Mouse (Mus musculus) telencephalon, adult 2 months (tissue): ENCODE data around the gene March10.

Experiments
- DNase-seq: peaks from one replicate; pipeline ENCODE4 v3.0.0-alpha.2; 2011; ENCODE audit warnings: low read depth, low spot score

March10 gene

DNA sequence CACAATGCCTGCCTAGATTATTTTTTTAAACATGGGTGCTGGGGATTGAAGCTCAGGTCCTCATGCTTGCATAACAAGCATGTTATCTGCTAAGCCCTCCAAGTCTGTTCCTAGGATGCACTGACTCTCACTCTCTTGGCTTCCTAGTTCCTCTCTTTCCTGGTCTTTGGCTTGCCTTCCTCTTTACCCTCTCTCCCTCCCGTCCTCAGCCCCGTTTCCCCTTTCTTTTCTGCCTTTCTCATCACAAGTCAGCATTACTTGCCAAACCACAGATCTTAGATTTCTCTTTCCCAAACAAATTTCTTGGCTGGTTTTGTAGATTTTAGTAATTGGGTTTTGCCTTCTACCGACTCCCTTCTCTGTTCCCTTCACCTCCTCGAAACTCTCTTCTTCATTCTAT lies 10.2 kb upstream of the March10 start:
- DNase-seq: no peak

DNA sequence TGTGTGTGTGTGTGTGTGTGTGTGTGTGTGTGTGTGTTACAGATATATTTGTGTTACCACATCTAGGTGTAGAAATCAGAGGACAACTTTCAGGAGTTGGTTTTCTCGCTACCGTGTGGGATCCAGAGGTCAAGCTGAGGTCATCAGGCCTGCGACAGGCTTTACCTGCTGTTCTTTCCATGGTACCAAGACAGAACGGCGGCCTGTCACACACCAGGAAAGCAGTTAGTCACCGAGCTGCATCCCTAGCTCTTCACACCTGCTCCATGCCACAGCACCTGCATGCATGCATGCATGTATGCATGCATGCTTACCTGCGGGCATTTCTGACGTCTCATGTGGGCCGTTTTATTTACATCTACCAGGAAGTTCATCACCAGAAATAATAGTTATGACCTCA lies 9.0 kb upstream of the March10 start:
- no peak for DNase-seq

DNA sequence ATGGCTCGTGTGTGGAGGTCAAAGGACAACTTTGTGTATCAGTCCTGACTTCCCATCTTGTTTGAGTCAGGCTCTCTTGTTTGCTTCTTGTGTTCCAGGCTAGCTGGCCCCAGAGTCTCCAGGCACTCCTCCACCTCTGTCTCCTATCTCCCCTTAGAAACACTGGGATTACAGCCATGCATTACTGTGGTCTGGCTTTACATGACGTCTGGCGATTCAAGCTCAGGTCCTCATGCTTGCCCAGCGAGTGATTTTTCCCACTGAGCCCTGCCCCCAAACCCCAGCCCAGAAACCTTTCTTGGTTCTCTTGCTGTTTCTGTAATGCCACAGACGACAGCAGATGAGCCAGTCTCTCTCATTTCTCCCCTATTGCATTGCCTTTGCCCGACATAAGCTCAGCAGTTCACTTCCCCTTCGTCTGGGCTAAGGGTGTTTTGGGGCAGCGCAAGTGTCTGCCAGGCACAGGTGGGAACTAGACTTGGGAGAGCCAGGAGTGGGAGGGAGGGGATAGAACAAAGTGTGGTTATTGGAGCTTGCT lies 8.0 kb upstream of the March10 start:
- no peak for DNase-seq

DNA sequence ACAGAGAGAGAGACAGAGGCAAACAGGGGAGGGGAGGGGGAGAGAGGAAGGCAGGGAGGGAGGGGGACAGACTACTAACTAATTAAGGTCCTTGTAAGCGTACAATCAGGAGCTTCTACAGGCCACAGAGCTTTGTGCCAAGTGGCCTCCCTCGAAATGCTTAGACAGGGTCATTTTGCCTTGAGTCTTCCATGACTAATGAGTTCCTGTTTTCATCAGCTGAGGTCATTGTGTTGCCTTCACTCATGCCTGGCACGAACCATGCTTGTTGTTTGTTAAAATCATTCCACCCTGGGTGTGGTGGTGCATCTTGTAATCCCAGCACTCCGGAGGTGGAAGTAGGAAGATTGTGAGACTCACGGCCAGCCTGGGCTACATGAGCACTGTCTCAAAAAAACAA lies 3.4 kb upstream of the March10 start:
- DNase-seq: no peak

DNA sequence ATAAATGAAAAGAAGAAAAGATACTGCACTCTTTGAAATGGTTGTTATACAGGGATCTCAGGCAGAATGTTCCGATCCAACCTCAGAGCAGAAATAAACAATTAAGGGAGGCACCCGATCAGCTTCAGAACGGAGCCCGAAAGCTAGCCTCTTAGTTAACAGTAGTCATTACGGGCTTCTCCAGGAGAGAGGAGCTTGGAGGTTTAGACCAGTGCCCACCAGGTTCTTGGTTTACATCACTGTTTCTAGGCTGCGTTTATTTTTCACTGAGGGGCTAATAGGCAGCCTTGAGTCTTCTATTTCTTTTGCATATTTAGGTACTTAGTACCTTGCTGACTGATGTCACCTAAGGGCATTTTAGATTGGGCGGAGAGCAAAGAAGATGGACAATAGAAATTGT lies 506 bp upstream of the March10 start:
- DNase-seq: no peak

DNA sequence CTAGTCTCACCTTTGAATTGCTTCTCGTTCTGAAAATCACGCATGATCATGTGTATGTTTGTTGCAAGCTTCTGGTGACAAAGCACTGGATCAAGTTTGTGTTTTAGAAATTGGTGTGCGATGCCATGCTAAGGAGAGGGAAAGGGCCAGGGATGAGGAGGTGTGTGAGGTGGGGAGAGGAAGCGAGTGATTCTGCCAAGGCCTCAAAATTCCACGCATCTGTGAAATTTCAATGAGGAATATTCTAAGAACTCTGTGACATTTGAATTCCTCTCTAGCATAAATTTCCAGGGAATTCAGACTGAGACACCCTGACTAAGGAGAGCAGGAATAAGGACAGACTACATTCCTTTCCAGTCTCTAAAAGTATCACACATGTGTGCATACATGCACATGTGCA lies 1.4 kb downstream of the March10 start:
- DNase-seq: no peak

DNA sequence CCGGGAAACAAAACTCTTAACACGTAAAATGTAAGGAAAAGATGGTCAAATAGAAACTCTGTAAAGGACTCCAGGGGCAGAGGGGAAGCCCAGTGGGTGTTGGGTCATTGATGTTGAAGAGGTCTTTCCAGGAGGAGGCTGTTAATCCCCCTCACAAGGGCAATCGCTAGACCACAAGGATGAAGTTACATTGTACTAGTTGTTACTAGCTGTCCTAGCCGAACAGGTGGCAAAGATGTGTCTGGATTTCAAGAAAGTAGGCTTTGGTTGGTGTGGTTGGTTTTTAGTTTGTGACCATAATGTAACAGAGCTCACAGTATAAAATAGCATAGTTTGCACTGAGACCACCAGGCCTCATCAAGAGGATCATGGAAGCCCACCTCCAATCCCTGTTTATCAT lies 3.5 kb downstream of the March10 start:
- DNase-seq: no peak

DNA sequence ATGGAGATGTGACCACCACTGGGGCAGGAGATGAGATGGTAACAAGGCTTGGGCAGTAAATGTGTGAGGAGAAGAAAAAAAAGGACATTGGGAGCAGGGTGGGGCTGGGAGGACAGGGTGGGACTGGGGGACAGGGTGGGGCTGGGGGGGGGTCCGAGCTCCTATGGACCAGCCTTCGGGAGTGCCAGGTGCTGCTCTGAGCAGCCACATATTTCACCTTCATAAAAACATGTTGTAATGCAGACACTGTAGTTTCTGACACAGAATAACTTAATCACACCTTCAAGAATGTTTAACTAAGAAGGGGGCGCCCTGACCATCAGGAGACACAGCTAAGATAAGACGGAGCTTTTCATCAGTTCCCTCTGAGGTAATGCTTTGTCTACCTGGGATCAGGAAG lies 4.0 kb downstream of the March10 start:
- no peak for DNase-seq

DNA sequence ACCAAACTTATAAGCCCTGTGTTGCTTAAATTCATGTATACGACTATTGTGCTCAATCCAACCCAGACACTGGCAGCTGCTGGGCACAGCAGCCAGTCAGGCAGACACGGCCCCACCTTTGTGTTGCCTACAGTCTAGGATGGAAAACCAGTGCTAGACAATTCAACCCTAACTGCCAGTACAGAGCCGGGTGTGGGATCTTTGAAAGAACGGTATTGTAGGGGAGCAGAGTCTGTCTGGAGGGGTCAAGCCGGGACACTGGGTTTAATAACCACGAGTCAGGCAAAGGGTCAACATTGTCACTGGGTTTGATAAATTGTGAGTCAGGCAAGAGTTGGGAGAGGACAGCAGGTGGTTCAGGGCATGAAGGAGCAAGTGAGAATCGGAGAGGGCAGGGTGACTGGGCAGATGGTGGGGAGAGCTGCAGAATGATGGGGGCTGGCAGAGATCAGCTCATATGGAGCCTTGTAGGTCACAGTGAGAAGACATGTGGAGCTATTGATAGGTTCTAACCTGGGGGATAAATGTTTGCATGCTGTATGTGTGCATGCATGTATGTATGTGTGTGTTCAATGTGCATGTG lies 4.9 kb downstream of the March10 start:
- DNase-seq: no peak

DNA sequence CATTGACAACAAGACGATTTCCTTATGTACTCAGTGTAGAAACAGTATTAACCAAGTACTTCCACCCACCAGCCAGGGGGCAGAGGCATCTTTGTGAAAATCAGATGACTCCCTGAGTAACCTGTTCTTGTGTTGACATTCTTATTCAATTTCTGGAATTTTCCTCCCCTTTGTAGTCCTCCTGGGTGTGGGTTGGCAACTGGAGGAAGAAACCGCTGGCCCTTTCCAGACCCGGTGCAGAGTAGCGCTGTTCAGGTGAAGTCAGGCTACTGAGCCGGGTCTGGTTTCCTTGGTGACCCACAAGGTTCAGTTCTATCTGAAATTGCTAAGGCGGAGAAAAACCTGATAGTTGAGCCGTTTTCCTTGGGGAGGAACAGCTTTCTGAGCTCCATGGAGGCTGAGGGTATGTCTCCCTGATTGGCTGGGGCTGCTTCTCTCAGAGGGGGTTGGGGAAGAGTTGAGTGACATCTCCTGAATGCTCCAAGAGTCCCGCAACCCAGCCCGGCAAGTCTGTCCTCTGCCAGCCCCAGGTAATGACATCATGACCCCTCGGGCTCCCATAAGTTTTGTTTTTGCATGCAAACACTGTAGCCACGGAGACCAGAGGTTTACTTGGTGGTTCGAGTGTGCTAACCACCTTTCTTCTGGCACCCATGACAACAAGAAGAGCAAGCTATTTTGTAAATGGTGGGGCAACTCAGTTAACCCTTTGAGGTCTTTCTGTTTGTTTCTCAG lies 6.8 kb downstream of the March10 start:
- no peak for DNase-seq

DNA sequence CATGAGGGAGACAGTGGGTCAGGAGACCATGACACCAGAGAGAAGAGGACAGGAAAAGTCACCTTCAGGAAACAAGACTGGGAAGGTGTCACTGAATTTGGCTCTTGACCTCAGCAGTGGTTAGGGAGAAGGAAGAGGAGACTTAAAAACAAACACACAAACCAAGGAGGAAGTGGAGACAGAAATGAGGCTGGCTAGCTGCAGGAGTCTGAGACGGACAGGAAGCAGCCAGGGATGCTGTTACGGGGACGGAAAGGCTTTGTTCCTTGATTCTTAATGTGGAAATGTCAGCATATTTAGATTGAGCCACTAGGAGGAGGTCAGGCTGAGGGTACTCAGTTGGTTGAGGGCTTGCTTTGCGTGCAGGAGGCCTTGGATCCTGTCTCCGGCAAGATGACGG lies 8.9 kb downstream of the March10 start:
- no peak for DNase-seq

- DNase-seq: no peak
Observed at GRCm38 (mm10) chr11:105446221-105446620, 10.3 kb downstream of the March10 start.

- DNase-seq: no peak
Observed at GRCm38 (mm10) chr11:105445741-105446140, 10.8 kb downstream of the March10 start.

- no peak for DNase-seq
Observed at GRCm38 (mm10) chr11:105444929-105445328, 11.6 kb downstream of the March10 start.

GRCm38 (mm10) chr11:105443505-105443904 lies 13.0 kb downstream of the March10 start:
- no peak for DNase-seq

- DNase-seq: no peak
Observed at GRCm38 (mm10) chr11:105439796-105440195, 16.7 kb downstream of the March10 start.

DNA sequence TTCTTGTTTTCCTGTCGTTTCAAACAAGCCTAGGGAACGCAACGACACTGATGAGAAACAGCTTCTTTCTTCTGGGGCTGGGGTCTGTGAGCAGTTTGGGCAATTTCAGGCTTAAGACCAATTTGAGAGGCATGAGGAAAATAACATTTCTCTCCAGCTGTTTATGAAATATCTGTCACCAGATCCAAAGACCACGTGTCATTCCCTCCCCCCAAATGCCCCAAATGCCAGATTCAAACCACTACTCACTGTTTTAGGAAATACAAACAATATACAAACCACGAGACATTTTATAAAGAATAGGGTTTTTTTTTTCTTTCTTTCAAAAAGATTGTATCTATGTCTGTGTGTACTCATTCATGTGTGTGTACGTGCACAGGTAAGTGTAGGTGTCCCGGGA lies 17.6 kb downstream of the March10 start:
- no peak for DNase-seq

DNA sequence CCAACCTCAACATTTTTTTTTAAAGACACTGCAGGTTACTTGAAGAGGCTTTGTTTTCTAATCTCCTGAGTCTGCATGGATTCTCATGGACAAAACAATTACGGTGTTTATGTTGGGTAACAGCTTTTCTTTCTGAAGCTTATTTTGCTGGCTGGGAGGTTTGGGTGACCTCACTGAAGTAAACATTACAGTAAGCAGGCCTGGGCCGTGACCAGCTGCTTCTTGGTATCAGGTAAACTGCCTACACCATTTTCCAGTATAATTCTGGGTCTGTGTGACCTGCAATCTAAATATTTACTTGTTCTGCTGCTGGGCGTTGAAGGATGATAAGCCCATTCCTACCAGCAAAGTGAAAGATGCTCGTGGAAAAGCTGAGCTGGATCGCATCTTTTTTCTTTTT lies 30.1 kb downstream of the March10 start:
- DNase-seq: no peak

- DNase-seq: no peak
Observed at GRCm38 (mm10) chr11:105424643-105425042, 31.9 kb downstream of the March10 start.

GRCm38 (mm10) chr11:105420671-105421450 lies 35.7 kb downstream of the March10 start:
- DNase-seq: peak; percentile 97

DNA sequence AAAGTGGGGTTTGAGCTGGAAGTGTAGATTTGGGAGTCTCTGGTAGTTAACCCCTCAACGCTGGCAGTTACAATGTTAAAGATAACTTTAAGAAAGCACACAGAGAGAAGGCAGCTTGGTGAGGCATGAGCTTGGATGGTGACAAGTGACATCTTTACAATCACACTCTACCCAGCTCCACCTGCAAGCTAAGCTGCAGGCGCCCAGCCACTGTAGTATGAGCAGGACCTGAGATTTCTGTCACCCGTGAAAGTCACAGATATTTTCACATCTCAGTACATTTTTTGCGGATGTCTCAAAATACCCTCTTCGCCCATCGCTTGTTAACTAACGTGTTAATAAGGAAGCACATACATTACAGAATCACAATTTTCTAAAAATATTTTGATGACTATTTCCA lies 36.6 kb downstream of the March10 start:
- peak; percentile 53 for DNase-seq

DNA sequence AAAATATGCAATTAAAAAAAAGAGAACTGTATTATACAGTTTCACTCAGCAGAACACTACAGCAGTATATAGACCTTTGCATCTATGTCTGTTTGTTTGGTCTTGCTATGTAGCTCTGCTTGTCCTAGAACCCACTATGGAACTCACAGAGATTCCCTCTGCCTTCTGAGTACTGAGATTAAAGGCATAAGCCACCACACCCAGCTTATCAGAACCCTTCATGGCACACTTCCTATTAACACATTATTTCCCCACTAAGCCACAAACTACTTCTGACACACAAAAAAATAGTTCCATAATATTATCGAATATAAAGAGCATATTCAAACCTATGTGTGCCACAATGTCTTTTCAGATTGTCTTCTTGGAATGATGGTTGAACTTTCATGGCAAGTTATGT lies 42.5 kb downstream of the March10 start:
- DNase-seq: no peak

GRCm38 (mm10) chr11:105409408-105409807 lies 47.1 kb downstream of the March10 start:
- no peak for DNase-seq
